Mouse (Mus musculus): ENCODE measurements around the gene Prickle3. TPM values are rescaled to one million over a fixed set of nuclear protein-coding genes. Genes with fewer than 3 reads are reported as not detected.

Gene Prickle3
- total RNA-seq (2012; rRNA removed) (1.2 TPM in 2 replicates), polyA plus RNA-seq (2012; ENCODE audit: insufficient read depth in 1 of 2, insufficient read length in 2 of 2, low read depth in 1 of 2, low replicate concordance in 2 of 2, missing spikeins in 1 of 2) (1 to 10 TPM in 1 of 2 experiments, not detected in 1; 3.3 TPM)

DNA sequence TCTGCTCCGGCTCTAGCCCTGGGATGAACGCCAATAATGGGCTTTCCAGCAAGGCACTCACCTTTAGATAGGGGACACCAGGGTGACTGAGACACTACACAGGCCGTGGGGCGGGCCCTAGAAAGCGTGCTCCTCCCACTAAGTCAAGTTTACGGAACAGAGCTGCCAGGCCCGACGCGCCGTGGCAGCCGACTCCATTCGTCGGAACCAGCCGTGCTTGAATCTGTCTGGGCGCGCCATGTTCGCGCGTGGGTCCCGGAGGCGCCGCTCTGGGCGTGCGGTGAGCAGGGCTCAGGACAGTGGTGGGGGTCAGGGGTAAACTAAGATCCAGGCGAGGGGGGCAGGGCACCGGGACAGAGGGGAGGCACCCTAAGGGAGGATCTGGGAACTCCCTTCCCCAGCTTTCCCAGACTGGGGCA lies at the start of gene Prickle3:
Prickle3 (plus strand) TSS at position 40 of the 419 bp plus-strand sequence.
- no peak for TF ChIP-seq CHD2 (IDR thresholded peaks at IDR 0.05; ENCODE audit: low read length)
- no peak for TF ChIP-seq MYC (IDR thresholded peaks at IDR 0.05; ENCODE audit: low read depth, low read length)
- TF ChIP-seq POLR2A (IDR thresholded peaks at IDR 0.05; ENCODE audit: control insufficient read depth in 1 of 2, insufficient read depth in 1 of 2, low read depth in 1 of 2, low read length in 2 of 2, poor library complexity in 1 of 2) = peak in 1 of 2 experiments; percentile 35; a peak in 1 of 4 replicates
- TF ChIP-seq GATA1 (IDR thresholded peaks at IDR 0.05; ENCODE audit: low read depth, low read length) = no peak
- TF ChIP-seq MAZ (IDR thresholded peaks at IDR 0.05; ENCODE audit: low read depth, low read length) = no peak
- 0 out of 2 replicates have a peak, but pooled peaks have one; percentile 14 for TF ChIP-seq HCFC1 (IDR thresholded peaks at IDR 0.05; ENCODE audit: low read depth, low read length)
- TF ChIP-seq EP300 (IDR thresholded peaks at IDR 0.05; ENCODE audit: low read depth in 1 of 2, low read length in 2 of 2) = no peak
- no peak for TF ChIP-seq ETS1 (IDR thresholded peaks at IDR 0.05; ENCODE audit: low read depth, low read length)
- TF ChIP-seq NELFE (IDR thresholded peaks at IDR 0.05; ENCODE audit: low read depth, low read length) = peak; percentile 18; the same call in 1 of the 2 replicates
- TF ChIP-seq RCOR1 (IDR thresholded peaks at IDR 0.05; ENCODE audit: low read depth, low read length) = no peak
- TF ChIP-seq ZMIZ1 (IDR thresholded peaks at IDR 0.05; ENCODE audit: low read depth, low read length) = no peak
- TF ChIP-seq MEF2A (IDR thresholded peaks at IDR 0.05; ENCODE audit: extremely low read depth, insufficient replicate concordance, low read depth, low read length, poor library complexity, severe bottlenecking) = no peak
- no peak for TF ChIP-seq POLR2AphosphoS2 (IDR thresholded peaks at IDR 0.05; ENCODE audit: low read length)
- TF ChIP-seq USF1 (IDR thresholded peaks at IDR 0.05; ENCODE audit: low read depth, low read length) = no peak
- TF ChIP-seq JUND (IDR thresholded peaks at IDR 0.05; ENCODE audit: low read depth, low read length) = no peak
- no peak for TF ChIP-seq E2F4 (IDR thresholded peaks at IDR 0.05; ENCODE audit: borderline replicate concordance, low read depth, low read length)
- TF ChIP-seq TAL1 (IDR thresholded peaks at IDR 0.05; ENCODE audit: low read length) = no peak
- no peak for TF ChIP-seq MAFK (IDR thresholded peaks at IDR 0.05; ENCODE audit: borderline replicate concordance, low read depth, low read length)
- no peak for TF ChIP-seq ZNF384 (IDR thresholded peaks at IDR 0.05; ENCODE audit: low read depth, low read length)
- peaks cover 0 to 6% of the 10 kb centered on the region in 2 experiments; a peak in 2 of 4 replicates for H3K4me1 ChIP-seq (ENCODE audit: control insufficient read depth in 1 of 2, insufficient read depth in 2 of 2, low read length in 2 of 2)
- DNase-seq (ENCODE audit: low read depth, low spot score) = peak; percentile 59

DNA sequence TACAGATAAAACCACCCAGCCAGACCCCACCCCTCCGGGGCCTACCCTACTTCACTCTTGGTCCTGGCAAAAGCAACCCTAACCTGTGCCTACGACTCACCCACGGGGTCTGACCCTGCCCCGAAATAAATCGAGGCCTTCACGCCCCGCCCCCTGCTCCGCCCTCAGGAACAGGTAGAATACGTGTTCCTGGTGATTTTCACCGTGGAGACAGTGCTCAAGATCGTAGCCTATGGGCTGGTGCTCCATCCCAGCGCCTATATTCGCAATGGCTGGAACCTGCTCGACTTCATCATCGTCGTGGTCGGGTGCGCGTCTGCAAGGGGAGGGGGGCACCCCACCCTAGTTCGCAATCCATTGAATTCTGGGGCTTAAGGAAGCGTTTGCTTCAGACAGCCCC lies 47.0 kb upstream of the Prickle3 start:
- no peak for DNase-seq (ENCODE audit: low read depth, low spot score)
- no peaks in the 10 kb centered on the region for H3K79me2 ChIP-seq (ENCODE audit: control insufficient read depth, insufficient read depth, low read length, poor library complexity)
- H3K27me3 ChIP-seq (ENCODE audit: control insufficient read depth in 1 of 2, insufficient read depth in 2 of 2, low read length in 2 of 2) = peaks cover 0 to 7% of the 10 kb centered on the region in 2 experiments; a peak in 2 of 4 replicates
- H3K4me3 ChIP-seq (ENCODE audit: control insufficient read depth in 1 of 2, insufficient read depth in 1 of 2, low read depth in 2 of 2, low read length in 2 of 2) = no peak overlapping the region
- no peak for TF ChIP-seq TAL1 (IDR thresholded peaks at IDR 0.05; ENCODE audit: low read length)
- TF ChIP-seq SMC3 (IDR thresholded peaks at IDR 0.05; ENCODE audit: low read depth, low read length) = no peak
- TF ChIP-seq E2F4 (IDR thresholded peaks at IDR 0.05; ENCODE audit: borderline replicate concordance, low read depth, low read length) = no peak
- no peak for TF ChIP-seq POLR2AphosphoS2 (IDR thresholded peaks at IDR 0.05; ENCODE audit: low read length)
- no peak for TF ChIP-seq POLR2A (IDR thresholded peaks at IDR 0.05; ENCODE audit: control insufficient read depth in 1 of 2, insufficient read depth in 1 of 2, low read depth in 1 of 2, low read length in 2 of 2, poor library complexity in 1 of 2)
- no peak for TF ChIP-seq MEF2A (IDR thresholded peaks at IDR 0.05; ENCODE audit: extremely low read depth, insufficient replicate concordance, low read depth, low read length, poor library complexity, severe bottlenecking)
- no peak for TF ChIP-seq TBP (IDR thresholded peaks at IDR 0.05; ENCODE audit: low read depth, low read length)
- TF ChIP-seq TCF12 (IDR thresholded peaks at IDR 0.05; ENCODE audit: low read depth, low read length) = no peak
- no peak for TF ChIP-seq MYB (IDR thresholded peaks at IDR 0.05; ENCODE audit: low read depth, low read length)
- TF ChIP-seq ETS1 (IDR thresholded peaks at IDR 0.05; ENCODE audit: low read depth, low read length) = no peak
- peaks cover 0 to 4% of the 10 kb centered on the region in 2 experiments; a peak in 1 of 4 replicates for H3K4me1 ChIP-seq (ENCODE audit: control insufficient read depth in 1 of 2, insufficient read depth in 2 of 2, low read length in 2 of 2)
- no peaks in the 10 kb centered on the region for H3K9me3 ChIP-seq (replicated peaks; ENCODE audit: insufficient read depth, low read length)
- H3K9ac ChIP-seq (ENCODE audit: control insufficient read depth, low read depth, low read length, poor library complexity, severe bottlenecking) = no peak overlapping the region
- peaks cover 0 to 2% of the 10 kb centered on the region in 2 experiments; a peak in 2 of 4 replicates for H3K36me3 ChIP-seq (ENCODE audit: control insufficient read depth in 1 of 2, insufficient read depth in 2 of 2, low read length in 2 of 2)
- H3K27ac ChIP-seq (ENCODE audit: control insufficient read depth, low read depth, low read length) = no peak overlapping the region

More for the DNA sequence above, at the start of gene Prickle3:
- H3K36me3 ChIP-seq (ENCODE audit: control insufficient read depth in 1 of 2, insufficient read depth in 2 of 2, low read length in 2 of 2) = no peaks in the 10 kb centered on the region
- H3K27ac ChIP-seq (ENCODE audit: control insufficient read depth, low read depth, low read length) = no peak within 1 kb of the TSS
- H3K9me3 ChIP-seq (replicated peaks; ENCODE audit: insufficient read depth, low read length) = no peaks in the 10 kb centered on the region
- peaks cover 2% of the 10 kb centered on the region in 2 experiments; a peak in 2 of 4 replicates for H3K27me3 ChIP-seq (ENCODE audit: control insufficient read depth in 1 of 2, insufficient read depth in 2 of 2, low read length in 2 of 2)
- peak within 1 kb of the TSS; percentile 70 for H3K9ac ChIP-seq (ENCODE audit: control insufficient read depth, low read depth, low read length, poor library complexity, severe bottlenecking)
- peak within 1 kb of the TSS; percentile 60 to 93 for H3K4me3 ChIP-seq (ENCODE audit: control insufficient read depth in 1 of 2, insufficient read depth in 1 of 2, low read depth in 2 of 2, low read length in 2 of 2)
- H3K79me2 ChIP-seq (ENCODE audit: control insufficient read depth, insufficient read depth, low read length, poor library complexity) = no peaks in the 10 kb centered on the region; the same call in 1 of the 2 replicates

All from MEL (cell line).